Mouse (Mus musculus) monocyte, adult 5-6 weeks (primary cell): ENCODE measurements around the gene Gm1604a. TPM values are rescaled to one million over a fixed set of nuclear protein-coding genes. Genes with fewer than 3 reads are reported as not detected.
"Not testable (repeated sequence)": the region's sequence is repeated elsewhere in the genome, so short reads cannot be mapped to it uniquely, and the experiment has no call there.

Experiments used
- ATAC-seq: fragments of 153-309, 156-312 bp; replicated peaks from 2 replicates; pipeline ENCODE4 v1.8.0; 2017; ENCODE audit warnings: mild to moderate bottlenecking; ENCODE audit not compliant: low TSS enrichment, insufficient number of reproducible peaks, severe bottlenecking, poor library complexity, low FRiP score
- total RNA-seq: library from RNA; stranded (forward); fragments of 200-1000, 200-491, 200-594 nt; gene quantifications from 3 replicates; pipeline ENCODE4 v1.2.3, GENCODE M21; 2017

Gm1604a gene
- total RNA-seq, 1 experiment from 2014 or later = not detected

- not testable (repeated sequence) for ATAC-seq
Observed at GRCm38 (mm10) chr17:7135277-7135676, 109.9 kb downstream of the Gm1604a start.

Other genes with a start within 250 kb of the Gm1604a start
- gene Ezr, start 242.8 kb upstream of the Gm1604a start, total RNA-seq = 389 to 480 TPM (median 421 TPM) in 3 replicates
- 18.0 to 27.7 TPM (median 23.5 TPM) in 3 replicates for gene Rsph3b, start 76.9 kb upstream of the Gm1604a start, total RNA-seq
- gene Tagap1, start 64.4 kb upstream of the Gm1604a start, total RNA-seq = 15.4 to 26.5 TPM (median 20.1 TPM) in 3 replicates
- gene Rnaset2b, start 54.9 kb upstream of the Gm1604a start, total RNA-seq = 766 to 836 TPM (median 784 TPM) in 3 replicates
- gene Gm49721, start 46.7 kb upstream of the Gm1604a start, total RNA-seq = 3.1 to 6.7 TPM in 2 of 3 replicates, not detected in the other
- 20.2 to 30.6 TPM (median 22.7 TPM) in 3 replicates for gene Rps6ka2, start 144.5 kb downstream of the Gm1604a start, total RNA-seq